Mouse (Mus musculus) olfactory bulb, adult 2 months (tissue): ENCODE measurements around the gene Spock1.

Source experiments
- CTCF ChIP-seq: fragments of 200-500 bp; IDR thresholded peaks from 2 replicates; pipeline ENCODE4 v1.5.1; 2012; ENCODE audit warnings: low read depth, mild to moderate bottlenecking, low read length, moderate library complexity; ENCODE audit not compliant: insufficient read depth
- POLR2A ChIP-seq: fragments of 200-500 bp; IDR thresholded peaks from 2 replicates; pipeline ENCODE4 v1.6.1; 2012; ENCODE audit warnings: mild to moderate bottlenecking, low read depth, low read length, moderate library complexity; ENCODE audit not compliant: insufficient read depth

GRCm38 (mm10) chr13:57761122-57761521, 147.0 kb downstream of the Spock1 start:
- TF ChIP-seq CTCF (no peak), POLR2A (no peak)
